Mouse (Mus musculus): Measurements from ENCODE around the gene Hist1h2bk. TPM values are rescaled to one million over a fixed set of nuclear protein-coding genes. Genes with fewer than 3 reads are reported as not detected.

Gene Hist1h2bk
- polyA plus RNA-seq (2015; fragmentation: Nextera tagmentation; extraction: Ambion mirVana) = 2.2 TPM in 2 replicates

GRCm38 (mm10) chr13:22035267-22036148 lies at the start of gene Hist1h2bk, which contains the start of gene Hist1h2ah:
Hist1h2bk (plus strand) TSS chr13:22035870.
Hist1h2ah (minus strand) TSS chr13:22035568.

GRCm38 (mm10) chr13:22009642-22010041 lies 26.0 kb upstream of the Hist1h2bk start, which contains the start of gene Prss16:
Prss16 (minus strand) TSS chr13:22009742.

GRCm38 (mm10) chr13:22041142-22041536 lies 5.5 kb downstream of the Hist1h2bk start, which contains the start of gene Hist1h4i:
Hist1h4i (minus strand) TSS chr13:22041362.

GRCm38 (mm10) chr13:22042568-22043502 lies 7.2 kb downstream of the Hist1h2bk start, which contains the start of the genes Hist1h2ag and Hist1h2bj:
Hist1h2ag (minus strand) TSS chr13:22042944.
Hist1h2bj (plus strand) TSS chr13:22043214.

GRCm38 (mm10) chr13:22084140-22084539 lies 48.5 kb downstream of the Hist1h2bk start, which contains the start of gene Vmn1r188:
Vmn1r188 (plus strand) TSS chr13:22084440.

Small RNA genes lying within 50 kb of the gene (microRNA-seq; reads per million reads assigned to microRNA genes)
- gene Gm26300 (ENCODE audit: borderline replicate concordance, insufficient number of aligned reads) (not detected), gene Gm44390 (ENCODE audit: borderline replicate concordance, insufficient number of aligned reads) (not detected), gene Gm44486 (ENCODE audit: borderline replicate concordance, insufficient number of aligned reads) (not detected)

Other genes starting within 250 kb of the Hist1h2bk start
- 7.6 and 8.2 TPM in 2 replicates for gene Hist1h2an, start 248.7 kb upstream of the Hist1h2bk start, polyA plus RNA-seq (2015; fragmentation: Nextera tagmentation; extraction: Ambion mirVana)
- gene Hist1h2bp, start 248.4 kb upstream of the Hist1h2bk start, polyA plus RNA-seq (2015; fragmentation: Nextera tagmentation; extraction: Ambion mirVana) = 1.4 and 1.8 TPM in 2 replicates
- gene Hist1h2bq, start 225.7 kb upstream of the Hist1h2bk start, polyA plus RNA-seq (2015; fragmentation: Nextera tagmentation; extraction: Ambion mirVana) = 1.4 and 6.7 TPM in 2 replicates
- 2.0 TPM in 1 of 2 replicates, not detected in the other for gene Hist1h2ao, start 225.4 kb upstream of the Hist1h2bk start, polyA plus RNA-seq (2015; fragmentation: Nextera tagmentation; extraction: Ambion mirVana)
- not detected in 2 replicates for gene Hist1h4m, start 224.1 kb upstream of the Hist1h2bk start, polyA plus RNA-seq (2015; fragmentation: Nextera tagmentation; extraction: Ambion mirVana)
- 5.7 and 5.9 TPM in 2 replicates for gene Hist1h4n, start 203.7 kb upstream of the Hist1h2bk start, polyA plus RNA-seq (2015; fragmentation: Nextera tagmentation; extraction: Ambion mirVana)
- 2,226 and 3,319 TPM in 2 replicates for gene Hist1h2ap, start 202.4 kb upstream of the Hist1h2bk start, polyA plus RNA-seq (2015; fragmentation: Nextera tagmentation; extraction: Ambion mirVana)
- gene Hist1h2br, start 202.1 kb upstream of the Hist1h2bk start, polyA plus RNA-seq (2015; fragmentation: Nextera tagmentation; extraction: Ambion mirVana) = 1.6 and 7.1 TPM in 2 replicates
- 3.3 and 5.1 TPM in 2 replicates for gene Zfp184, start 90.8 kb upstream of the Hist1h2bk start, polyA plus RNA-seq (2015; fragmentation: Nextera tagmentation; extraction: Ambion mirVana)
- not detected in 2 replicates for gene Pom121l2, start 54.7 kb upstream of the Hist1h2bk start, polyA plus RNA-seq (2015; fragmentation: Nextera tagmentation; extraction: Ambion mirVana)
- gene Prss16, start 26.1 kb upstream of the Hist1h2bk start, polyA plus RNA-seq (2015; fragmentation: Nextera tagmentation; extraction: Ambion mirVana) = 0.69 and 0.87 TPM in 2 replicates
- gene Hist1h2ah, start 302 bp upstream of the Hist1h2bk start, polyA plus RNA-seq (2015; fragmentation: Nextera tagmentation; extraction: Ambion mirVana) = 4.4 TPM in 1 of 2 replicates, not detected in the other
- 13.6 and 16.5 TPM in 2 replicates for gene Hist1h4i, start 5.5 kb downstream of the Hist1h2bk start, polyA plus RNA-seq (2015; fragmentation: Nextera tagmentation; extraction: Ambion mirVana)
- gene Hist1h2ag, start 7.1 kb downstream of the Hist1h2bk start, polyA plus RNA-seq (2015; fragmentation: Nextera tagmentation; extraction: Ambion mirVana) = 8.9 and 16.4 TPM in 2 replicates
- gene Hist1h2bj, start 7.3 kb downstream of the Hist1h2bk start, polyA plus RNA-seq (2015; fragmentation: Nextera tagmentation; extraction: Ambion mirVana) = 2.6 and 4.8 TPM in 2 replicates
- not detected in 2 replicates for gene Vmn1r188, start 48.6 kb downstream of the Hist1h2bk start, polyA plus RNA-seq (2015; fragmentation: Nextera tagmentation; extraction: Ambion mirVana)
- not detected in 2 replicates for gene Vmn1r189, start 70.0 kb downstream of the Hist1h2bk start, polyA plus RNA-seq (2015; fragmentation: Nextera tagmentation; extraction: Ambion mirVana)
- not detected in 2 replicates for gene Vmn1r191, start 148.1 kb downstream of the Hist1h2bk start, polyA plus RNA-seq (2015; fragmentation: Nextera tagmentation; extraction: Ambion mirVana)
- gene Vmn1r192, start 155.3 kb downstream of the Hist1h2bk start, polyA plus RNA-seq (2015; fragmentation: Nextera tagmentation; extraction: Ambion mirVana) = not detected in 2 replicates
- gene Vmn1r193, start 187.3 kb downstream of the Hist1h2bk start, polyA plus RNA-seq (2015; fragmentation: Nextera tagmentation; extraction: Ambion mirVana) = not detected in 2 replicates
- gene Vmn1r194, start 208.3 kb downstream of the Hist1h2bk start, polyA plus RNA-seq (2015; fragmentation: Nextera tagmentation; extraction: Ambion mirVana) = not detected in 2 replicates
- gene Vmn1r195, start 234.7 kb downstream of the Hist1h2bk start, polyA plus RNA-seq (2015; fragmentation: Nextera tagmentation; extraction: Ambion mirVana) = not detected in 2 replicates

Data from adrenal gland, postnatal 0 days (tissue).